Mouse (Mus musculus): Measurements from ENCODE around the gene Ints1. TPM values are rescaled to one million over a fixed set of nuclear protein-coding genes. Genes with fewer than 3 reads are reported as not detected.

Ints1 gene
- 61.9 TPM for polyA plus RNA-seq (2017; shearing (Covaris generic))

GRCm38 (mm10) chr5:139775216-139775926 is at the start of gene Ints1:
Gene Ints1 (minus strand): TSS chr5:139775674.

GRCm38 (mm10) chr5:139819538-139820181 is 44.2 kb upstream of the Ints1 start, which contains the start of gene Tmem184a:
Gene Tmem184a (minus strand): TSS chr5:139819917.

GRCm38 (mm10) chr5:139791227-139792158 is 16.0 kb upstream of the Ints1 start, which contains the start of gene Mafk:
Gene Mafk (plus strand): TSS chr5:139791513.

GRCm38 (mm10) chr5:139735677-139736503 is 39.6 kb downstream of the Ints1 start, which contains the start of gene Micall2:
Gene Micall2 (minus strand): TSS chr5:139736336.

Other genes with a start within 250 kb of the Ints1 start
- gene Uncx, start 232.2 kb downstream of the Ints1 start, polyA plus RNA-seq (2017; shearing (Covaris generic)): not detected
- 0.34 TPM for gene Micall2, start 39.3 kb downstream of the Ints1 start, polyA plus RNA-seq (2017; shearing (Covaris generic))
- gene Mafk, start 15.8 kb upstream of the Ints1 start, polyA plus RNA-seq (2017; shearing (Covaris generic)): 43.6 TPM
- not detected for gene Tmem184a, start 44.2 kb upstream of the Ints1 start, polyA plus RNA-seq (2017; shearing (Covaris generic))
- not detected for gene Gm26938, start 50.7 kb upstream of the Ints1 start, polyA plus RNA-seq (2017; shearing (Covaris generic))
- 59.5 TPM for gene Psmg3, start 51.2 kb upstream of the Ints1 start, polyA plus RNA-seq (2017; shearing (Covaris generic))
- gene Elfn1, start 132.3 kb upstream of the Ints1 start, polyA plus RNA-seq (2017; shearing (Covaris generic)): not detected

Data from activated CD4-positive, CD25-positive, alpha-beta regulatory T cell, adult 9 weeks (primary cell).